ENCODE assay signal across 19 mouse cellular contexts in genomic region chr4:95294110-95294509, GRCm38 (mm10).
DNase-seq lines count a peak whose midpoint lies in the region; ATAC-seq and TF ChIP-seq lines count a peak whose summit lies in the region.
"Had no signal": no experiment of that assay in that cellular context is flagged by ENCODE, and none has a peak within 500 bp of the region (broad histone marks: within the 10 kb centered on the region; RNA-seq: fewer than 3 reads in every experiment).

No protein-coding gene starts in this region.

- no peak overlapping the region for H3K9ac ChIP-seq in midbrain, postnatal 0 days (replicated peaks; ENCODE audit: low read length, poor library complexity, severe bottlenecking)
- H3K9ac ChIP-seq in midbrain, embryonic 14.5 days (replicated peaks; ENCODE audit: low read length), result no peak overlapping the region
- H3K9ac ChIP-seq: forebrain, embryonic 12.5 days; hindbrain, embryonic 15.5 days; liver, embryonic 12.5 days; stomach, embryonic 15.5 days had no signal

- H3K27me3 ChIP-seq in midbrain, postnatal 0 days (ENCODE audit: insufficient read depth, low read length), result no peaks in the 10 kb centered on the region
- no peaks in the 10 kb centered on the region for H3K27me3 ChIP-seq in midbrain, embryonic 14.5 days (ENCODE audit: control insufficient read depth, insufficient read depth, low read length)
- H3K27me3 ChIP-seq: forebrain, embryonic 12.5 days; hindbrain, embryonic 15.5 days; liver, embryonic 12.5 days; megakaryocyte, embryonic 14.5 days; stomach, embryonic 15.5 days had no signal

- DNase-seq in adrenal gland, postnatal 10 days, result peak; percentile 15
- DNase-seq in adrenal gland, postnatal 4 days (ENCODE audit: low spot score in 2 of 2), result no peak
- no peak for DNase-seq in layer of hippocampus, adult 2 months (ENCODE audit: low spot score in 2 of 2)
- DNase-seq in layer of hippocampus, postnatal 14 days (ENCODE audit: low spot score in 2 of 2), result no peak
- DNase-seq in midbrain, postnatal 0 days (ENCODE audit: low spot score), result no peak
- no peak for DNase-seq in midbrain, embryonic 14.5 days
- no peak for DNase-seq in spleen, adult 18-20 months
- no peak for DNase-seq in left cerebral cortex, postnatal 14 days (ENCODE audit: low spot score in 2 of 2)
- DNase-seq: adrenal gland, postnatal 14 days; cerebellum, adult 9-11 months; embryo, embryonic 11 days; heart, postnatal 14 days; thymus, postnatal 25 days had no signal

- TF ChIP-seq CTCF in layer of hippocampus, adult 2 months (conservative IDR thresholded peaks at IDR 0.05), result peak; percentile 56
- TF ChIP-seq CTCF in midbrain, postnatal 0 days (IDR thresholded peaks at IDR 0.05), result peak; percentile 24; the same call in 1 of the 2 replicates

- no peak overlapping the region for H3K4me2 ChIP-seq in midbrain, postnatal 0 days (ENCODE audit: low read depth, low read length, poor library complexity, severe bottlenecking)
- H3K4me2 ChIP-seq in midbrain, embryonic 14.5 days (ENCODE audit: low read length), result no peak overlapping the region
- H3K4me2 ChIP-seq: forebrain, embryonic 12.5 days; hindbrain, embryonic 15.5 days; liver, embryonic 12.5 days; stomach, embryonic 15.5 days had no signal

- 64% methylated on average over 4 of the region's 4 CpGs for WGBS in midbrain, postnatal 0 days
- WGBS in midbrain, embryonic 14.5 days, result 58% methylated on average over 4 of the region's 4 CpGs

- no peaks in the 10 kb centered on the region for H3K36me3 ChIP-seq in midbrain, postnatal 0 days (ENCODE audit: insufficient read depth, low read length)
- no peaks in the 10 kb centered on the region for H3K36me3 ChIP-seq in midbrain, embryonic 14.5 days (ENCODE audit: control insufficient read depth, insufficient read depth, low read length)
- H3K36me3 ChIP-seq: forebrain, embryonic 12.5 days; G1E; hindbrain, embryonic 15.5 days; liver, embryonic 12.5 days; stomach, embryonic 15.5 days had no signal

- no peaks in the 10 kb centered on the region for H3K9me3 ChIP-seq in midbrain, postnatal 0 days (ENCODE audit: low read length)
- no peaks in the 10 kb centered on the region for H3K9me3 ChIP-seq in midbrain, embryonic 14.5 days (ENCODE audit: control insufficient read depth, low read length)
- H3K9me3 ChIP-seq: forebrain, embryonic 12.5 days; G1E; hindbrain, embryonic 15.5 days; liver, embryonic 12.5 days; megakaryocyte, embryonic 14.5 days; stomach, embryonic 15.5 days had no signal

- intact Hi-C loops in left cerebral cortex, postnatal 14 days (cut with DNase I), result no loop called here

- no peak overlapping the region for H3K27ac ChIP-seq in layer of hippocampus, adult 2 months
- no peak overlapping the region for H3K27ac ChIP-seq in midbrain, postnatal 0 days (ENCODE audit: low read depth, low read length)
- H3K27ac ChIP-seq in midbrain, embryonic 14.5 days (replicated peaks; ENCODE audit: low read depth, low read length), result no peak overlapping the region
- H3K27ac ChIP-seq: forebrain, embryonic 12.5 days; hindbrain, embryonic 15.5 days; liver, embryonic 12.5 days; stomach, embryonic 15.5 days had no signal

- H3K4me1 ChIP-seq in midbrain, postnatal 0 days (ENCODE audit: insufficient read depth, low read length), result no peaks in the 10 kb centered on the region
- H3K4me1 ChIP-seq in midbrain, embryonic 14.5 days (ENCODE audit: control insufficient read depth, insufficient read depth, low read length), result no peaks in the 10 kb centered on the region
- H3K4me1 ChIP-seq: forebrain, embryonic 12.5 days; hindbrain, embryonic 15.5 days; liver, embryonic 12.5 days; stomach, embryonic 15.5 days had no signal

- ATAC-seq in midbrain, postnatal 0 days (ENCODE audit: low FRiP score), result no peak
- no peak for ATAC-seq in midbrain, embryonic 14.5 days (ENCODE audit: low FRiP score, low TSS enrichment)
- ATAC-seq: liver, embryonic 12.5 days had no signal

- H3K4me3 ChIP-seq in layer of hippocampus, adult 2 months, result no peak overlapping the region
- H3K4me3 ChIP-seq in midbrain, postnatal 0 days (ENCODE audit: low read depth, low read length), result no peak overlapping the region
- H3K4me3 ChIP-seq in midbrain, embryonic 14.5 days (replicated peaks; ENCODE audit: low read depth, low read length), result no peak overlapping the region
- H3K4me3 ChIP-seq: forebrain, embryonic 12.5 days; hindbrain, embryonic 15.5 days; liver, embryonic 12.5 days; megakaryocyte, embryonic 14.5 days; stomach, embryonic 15.5 days had no signal
